Mouse (Mus musculus): ENCODE data around the gene Cadm3. TPM values are rescaled to one million over a fixed set of nuclear protein-coding genes. Genes with fewer than 3 reads are reported as not detected.

Cadm3 gene
- polyA plus RNA-seq, 1 experiment = 9.6 TPM

DNA sequence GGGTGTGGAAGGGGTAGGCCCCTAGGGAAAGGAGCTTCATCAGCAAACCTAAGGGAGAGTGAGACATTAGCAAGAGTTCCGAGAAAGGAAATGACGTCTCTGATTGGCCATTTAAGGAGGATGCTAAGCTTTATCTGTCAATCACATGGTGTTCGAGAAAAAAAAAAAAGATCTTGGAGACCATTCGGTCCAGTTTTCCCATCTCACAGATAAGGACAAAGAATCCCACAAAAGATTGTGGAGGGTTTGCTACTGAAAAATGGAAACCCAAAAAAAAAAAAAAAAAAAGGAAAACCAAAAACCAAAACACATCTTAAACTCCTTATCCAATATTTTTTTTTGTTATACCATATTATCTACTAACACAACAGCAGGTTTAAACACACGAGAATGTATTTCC lies 18.3 kb downstream of the Cadm3 start:
- Histone ChIP-seq H3K27me3 (ENCODE audit: control insufficient read depth, insufficient read depth, low read length) (no peaks in the 10 kb centered on the region), H3K27ac (ENCODE audit: insufficient read depth, low read length) (no peak overlapping the region), H3K4me3 (ENCODE audit: extremely low read depth, insufficient read depth, insufficient read length) (no peak overlapping the region), H3K36me3 (ENCODE audit: control insufficient read depth, insufficient read depth, low read length) (no peaks in the 10 kb centered on the region), H3K4me1 (ENCODE audit: control insufficient read depth, insufficient read depth, insufficient read length) (no peaks in the 10 kb centered on the region)
- no peak for DNase-seq (ENCODE audit: low read depth in 1 of 2, low spot score in 2 of 2)
- 73% methylated on average over 5 of the region's 5 CpGs for WGBS
- no peak for TF ChIP-seq CTCF (IDR thresholded peaks at IDR 0.05; ENCODE audit: extremely low read depth, insufficient read depth, insufficient read length, insufficient replicate concordance)
- no peak for TF ChIP-seq POLR2A (IDR thresholded peaks at IDR 0.05; ENCODE audit: low read depth, low read length)

DNA sequence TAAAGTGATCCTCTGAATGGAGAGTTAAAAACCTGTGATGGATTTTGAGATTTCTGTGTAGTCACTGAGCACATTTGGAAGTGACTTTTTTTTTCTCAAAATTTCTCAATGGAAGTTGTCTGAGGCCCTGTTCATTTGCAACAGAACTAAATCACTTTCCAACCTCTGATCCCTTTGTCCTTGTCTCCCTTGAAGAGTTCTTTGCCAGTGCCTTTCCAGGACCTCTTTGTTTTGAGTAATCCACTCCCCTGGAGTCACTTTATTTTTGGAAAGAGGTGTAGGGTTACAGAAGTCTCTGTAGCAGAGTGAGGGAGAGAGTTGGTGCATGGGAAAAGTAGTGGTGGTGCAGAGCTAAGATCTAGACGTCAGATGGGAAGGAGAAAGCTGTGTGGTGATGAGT lies 19.0 kb downstream of the Cadm3 start:
- TF ChIP-seq POLR2A (IDR thresholded peaks at IDR 0.05; ENCODE audit: low read depth, low read length) = no peak
- TF ChIP-seq CTCF (IDR thresholded peaks at IDR 0.05; ENCODE audit: extremely low read depth, insufficient read depth, insufficient read length, insufficient replicate concordance) = no peak
- Histone ChIP-seq H3K27ac (ENCODE audit: insufficient read depth, low read length) (no peak overlapping the region), H3K36me3 (ENCODE audit: control insufficient read depth, insufficient read depth, low read length) (no peaks in the 10 kb centered on the region), H3K27me3 (ENCODE audit: control insufficient read depth, insufficient read depth, low read length) (no peaks in the 10 kb centered on the region), H3K4me1 (ENCODE audit: control insufficient read depth, insufficient read depth, insufficient read length) (no peaks in the 10 kb centered on the region), H3K4me3 (ENCODE audit: extremely low read depth, insufficient read depth, insufficient read length) (no peak overlapping the region)
- DNase-seq (ENCODE audit: low read depth in 1 of 2, low spot score in 2 of 2) = no peak
- WGBS = 45% methylated on average over 1 of the region's 1 CpGs

- WGBS = 82% methylated on average over 4 of the region's 4 CpGs
- Histone ChIP-seq H3K4me3 (ENCODE audit: extremely low read depth, insufficient read depth, insufficient read length) (no peak overlapping the region), H3K27ac (ENCODE audit: insufficient read depth, low read length) (no peak overlapping the region), H3K36me3 (ENCODE audit: control insufficient read depth, insufficient read depth, low read length) (no peaks in the 10 kb centered on the region), H3K27me3 (ENCODE audit: control insufficient read depth, insufficient read depth, low read length) (no peaks in the 10 kb centered on the region), H3K4me1 (ENCODE audit: control insufficient read depth, insufficient read depth, insufficient read length) (no peaks in the 10 kb centered on the region)
- TF ChIP-seq CTCF (IDR thresholded peaks at IDR 0.05; ENCODE audit: extremely low read depth, insufficient read depth, insufficient read length, insufficient replicate concordance) (no peak), POLR2A (IDR thresholded peaks at IDR 0.05; ENCODE audit: low read depth, low read length) (no peak)
- no peak for DNase-seq (ENCODE audit: low read depth in 1 of 2, low spot score in 2 of 2)
Observed at GRCm38 (mm10) chr1:173345112-173345511, 22.4 kb downstream of the Cadm3 start.

GRCm38 (mm10) chr1:173343934-173344333 lies 23.6 kb downstream of the Cadm3 start:
- WGBS = 80% methylated on average over 3 of the region's 3 CpGs

DNA sequence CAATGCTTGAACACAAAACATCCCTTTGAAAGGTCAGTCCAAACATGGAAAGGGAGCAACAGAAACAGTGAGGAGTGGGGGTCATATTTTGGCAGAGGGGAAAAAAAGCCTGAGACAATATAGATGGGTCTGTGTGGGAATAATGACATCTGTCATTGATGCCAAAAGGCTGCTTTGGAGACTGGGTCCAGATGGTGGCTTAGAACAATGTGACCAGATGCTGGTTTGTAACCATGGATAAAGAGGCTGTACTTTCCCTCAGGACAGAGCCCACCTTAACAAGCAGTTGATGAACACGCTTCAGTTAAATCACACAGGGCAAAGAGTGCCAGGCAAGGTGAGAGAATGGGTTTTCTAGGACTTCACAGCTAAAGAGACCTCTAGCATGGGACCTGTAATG lies 25.1 kb downstream of the Cadm3 start:
- Histone ChIP-seq H3K36me3 (ENCODE audit: control insufficient read depth, insufficient read depth, low read length) (no peaks in the 10 kb centered on the region), H3K27ac (ENCODE audit: insufficient read depth, low read length) (no peak overlapping the region), H3K4me1 (ENCODE audit: control insufficient read depth, insufficient read depth, insufficient read length) (no peaks in the 10 kb centered on the region), H3K27me3 (ENCODE audit: control insufficient read depth, insufficient read depth, low read length) (no peaks in the 10 kb centered on the region), H3K4me3 (ENCODE audit: extremely low read depth, insufficient read depth, insufficient read length) (no peak overlapping the region)
- 91% methylated on average over 1 of the region's 1 CpGs for WGBS
- TF ChIP-seq POLR2A (IDR thresholded peaks at IDR 0.05; ENCODE audit: low read depth, low read length) (no peak), CTCF (IDR thresholded peaks at IDR 0.05; ENCODE audit: extremely low read depth, insufficient read depth, insufficient read length, insufficient replicate concordance) (no peak)
- DNase-seq (ENCODE audit: low read depth in 1 of 2, low spot score in 2 of 2) = no peak

More at GRCm38 (mm10) chr1:173343934-173344333, 23.6 kb downstream of the Cadm3 start:
- Histone ChIP-seq H3K4me1 (ENCODE audit: control insufficient read depth, insufficient read depth, insufficient read length) (no peaks in the 10 kb centered on the region), H3K27ac (ENCODE audit: insufficient read depth, low read length) (no peak overlapping the region), H3K36me3 (ENCODE audit: control insufficient read depth, insufficient read depth, low read length) (no peaks in the 10 kb centered on the region), H3K27me3 (ENCODE audit: control insufficient read depth, insufficient read depth, low read length) (no peaks in the 10 kb centered on the region), H3K4me3 (ENCODE audit: extremely low read depth, insufficient read depth, insufficient read length) (no peak overlapping the region)
- DNase-seq (ENCODE audit: low read depth in 1 of 2, low spot score in 2 of 2) = no peak
- TF ChIP-seq POLR2A (IDR thresholded peaks at IDR 0.05; ENCODE audit: low read depth, low read length) (no peak), CTCF (IDR thresholded peaks at IDR 0.05; ENCODE audit: extremely low read depth, insufficient read depth, insufficient read length, insufficient replicate concordance) (no peak)

- Histone ChIP-seq H3K4me1 (ENCODE audit: control insufficient read depth, insufficient read depth, insufficient read length) (no peaks in the 10 kb centered on the region), H3K36me3 (ENCODE audit: control insufficient read depth, insufficient read depth, low read length) (no peaks in the 10 kb centered on the region), H3K4me3 (ENCODE audit: extremely low read depth, insufficient read depth, insufficient read length) (no peak overlapping the region), H3K27me3 (ENCODE audit: control insufficient read depth, insufficient read depth, low read length) (no peaks in the 10 kb centered on the region), H3K27ac (ENCODE audit: insufficient read depth, low read length) (no peak overlapping the region)
- DNase-seq (ENCODE audit: low read depth in 1 of 2, low spot score in 2 of 2) = peak; percentile 14 to 25
- 14% methylated on average over 2 of the region's 2 CpGs for WGBS
- TF ChIP-seq CTCF (IDR thresholded peaks at IDR 0.05; ENCODE audit: extremely low read depth, insufficient read depth, insufficient read length, insufficient replicate concordance) (peak; percentile 78; the same call in 1 of the 2 replicates), POLR2A (IDR thresholded peaks at IDR 0.05; ENCODE audit: low read depth, low read length) (no peak)
Observed at GRCm38 (mm10) chr1:173339543-173339942, 28.0 kb downstream of the Cadm3 start.

GRCm38 (mm10) chr1:173337008-173337407 lies 30.5 kb downstream of the Cadm3 start:
- no peak overlapping the region for H3K27ac ChIP-seq (ENCODE audit: insufficient read depth, low read length)
- DNase-seq (ENCODE audit: low read depth in 1 of 2, low spot score in 2 of 2) = no peak
- no peak for TF ChIP-seq POLR2A (IDR thresholded peaks at IDR 0.05; ENCODE audit: low read depth, low read length)
- TF ChIP-seq CTCF (IDR thresholded peaks at IDR 0.05; ENCODE audit: extremely low read depth, insufficient read depth, insufficient read length, insufficient replicate concordance) = no peak
- no peaks in the 10 kb centered on the region for H3K4me1 ChIP-seq (ENCODE audit: control insufficient read depth, insufficient read depth, insufficient read length)
- no peaks in the 10 kb centered on the region for H3K27me3 ChIP-seq (ENCODE audit: control insufficient read depth, insufficient read depth, low read length)
- H3K4me3 ChIP-seq (ENCODE audit: extremely low read depth, insufficient read depth, insufficient read length) = no peak overlapping the region
- H3K36me3 ChIP-seq (ENCODE audit: control insufficient read depth, insufficient read depth, low read length) = no peaks in the 10 kb centered on the region
- WGBS = 93% methylated on average over 10 of the region's 10 CpGs
